Mouse (Mus musculus) liver, adult 2 months (tissue): ENCODE data around the gene Gm28051. TPM values are rescaled to one million over a fixed set of nuclear protein-coding genes. Genes with fewer than 3 reads are reported as not detected.

Source experiments
- DNase-seq: peaks from one replicate; pipeline ENCODE4 v3.0.0-alpha.2; 2011; ENCODE audit warnings: low read depth, low spot score; ENCODE audit errors: extremely low read depth
- H3K27ac ChIP-seq: fragments of 200-500 bp; replicated peaks from 2 replicates; pipeline ENCODE4 v1.5.1; 2012; ENCODE audit warnings: low read depth, mild to moderate bottlenecking, control low read depth, inconsistent platforms, low read length; ENCODE audit not compliant: insufficient read depth
- H3K27me3 ChIP-seq: fragments of 200-500 bp; 2 replicates; pipeline ENCODE4 v1.6.1; 2012; ENCODE audit warnings: mild to moderate bottlenecking, moderate library complexity, low read length, inconsistent platforms; ENCODE audit not compliant: control insufficient read depth, insufficient read depth
- H3K36me3 ChIP-seq: fragments of 200-500 bp; 2 replicates; pipeline ENCODE4 v1.6.1; 2012; ENCODE audit warnings: low read length, inconsistent platforms; ENCODE audit not compliant: control insufficient read depth, insufficient read depth
- H3K4me1 ChIP-seq: fragments of 200-500 bp; 2 replicates; pipeline ENCODE4 v1.6.1; 2011; ENCODE audit warnings: low read length; ENCODE audit not compliant: control insufficient read depth, insufficient read depth
- H3K4me3 ChIP-seq: fragments of 200-500 bp; 2 replicates; pipeline ENCODE4 v1.5.1; 2011; ENCODE audit warnings: low read depth, mild to moderate bottlenecking, control low read depth, low read length, moderate library complexity; ENCODE audit not compliant: insufficient read depth
- H3K79me2 ChIP-seq: fragments of 200-500 bp; 2 replicates; pipeline ENCODE4 v1.6.1; 2012; ENCODE audit warnings: inconsistent platforms, mild to moderate bottlenecking, low read length, moderate library complexity; ENCODE audit not compliant: control insufficient read depth, insufficient read depth
- H3K9ac ChIP-seq: fragments of 200-500 bp; 2 replicates; pipeline ENCODE4 v1.6.1; 2012; ENCODE audit warnings: low read depth, mild to moderate bottlenecking, control low read depth, inconsistent platforms, low read length
- CTCF ChIP-seq: fragments of 200-500 bp; IDR thresholded peaks from 2 replicates; pipeline ENCODE4 v1.5.1; 2011; ENCODE audit warnings: low read depth, low read length, control low read depth
- POLR2A ChIP-seq: fragments of 200-500 bp; IDR thresholded peaks from 2 replicates; pipeline ENCODE4 v1.6.1; 2011; ENCODE audit warnings: low read length, control low read depth; ENCODE audit not compliant: insufficient read depth; ENCODE audit errors: extremely low read depth
- WGBS: fragments of 180-500 bp; shearing (Covaris S2); methylation state at CpG from one replicate; pipeline ENCODE4 v1.1.7; 2018; 5-methylcytosine and 5-hydroxymethylcytosine counted together
- polyA plus RNA-seq: library from polyadenylated mRNA; depleted of rRNA; stranded (reverse); fragments of >200 nt; gene quantifications from 2 replicates; pipeline ENCODE4 v1.2.3, GENCODE M21; 2012
- total RNA-seq: library from RNA; depleted of rRNA; stranded (reverse); fragments of >200 nt; gene quantifications from 2 replicates; pipeline ENCODE4 v1.2.3, GENCODE M21; 2014

The Gm28051 gene
- total and polyA plus RNA-seq, 2 experiments, result not detected

GRCm38 (mm10) chr12:102756304-102756703, 1.3 kb downstream of the Gm28051 start:
- no peak overlapping the region for H3K27ac ChIP-seq
- DNase-seq, result no peak
- H3K4me1 ChIP-seq, result peaks cover 10% of the 10 kb centered on the region; the same call in 1 of the 2 replicates
- peaks cover 11% of the 10 kb centered on the region; the same call in 1 of the 2 replicates for H3K79me2 ChIP-seq
- 76% methylated on average over 7 of the region's 7 CpGs for WGBS
- no peaks in the 10 kb centered on the region for H3K27me3 ChIP-seq
- no peak overlapping the region for H3K9ac ChIP-seq
- no peak overlapping the region for H3K4me3 ChIP-seq
- H3K36me3 ChIP-seq, result no peaks in the 10 kb centered on the region
- TF ChIP-seq CTCF (peak; percentile 30; the same call in 1 of the 2 replicates), POLR2A (no peak)

- H3K4me1 ChIP-seq, result peaks cover 11% of the 10 kb centered on the region
- 83% methylated on average over 3 of the region's 3 CpGs for WGBS
- TF ChIP-seq CTCF (no peak), POLR2A (no peak)
- no peak overlapping the region for H3K9ac ChIP-seq
- H3K4me3 ChIP-seq, result no peak overlapping the region
- 0 out of 2 replicates have a peak overlapping the region, but pooled peaks have one; percentile 29 for H3K27ac ChIP-seq
- H3K79me2 ChIP-seq, result peaks cover 7% of the 10 kb centered on the region; the same call in 1 of the 2 replicates
- no peak for DNase-seq
- H3K27me3 ChIP-seq, result no peaks in the 10 kb centered on the region
- peaks cover 3% of the 10 kb centered on the region for H3K36me3 ChIP-seq
Measured at GRCm38 (mm10) chr12:102748256-102748655, 9.3 kb downstream of the Gm28051 start.

DNA sequence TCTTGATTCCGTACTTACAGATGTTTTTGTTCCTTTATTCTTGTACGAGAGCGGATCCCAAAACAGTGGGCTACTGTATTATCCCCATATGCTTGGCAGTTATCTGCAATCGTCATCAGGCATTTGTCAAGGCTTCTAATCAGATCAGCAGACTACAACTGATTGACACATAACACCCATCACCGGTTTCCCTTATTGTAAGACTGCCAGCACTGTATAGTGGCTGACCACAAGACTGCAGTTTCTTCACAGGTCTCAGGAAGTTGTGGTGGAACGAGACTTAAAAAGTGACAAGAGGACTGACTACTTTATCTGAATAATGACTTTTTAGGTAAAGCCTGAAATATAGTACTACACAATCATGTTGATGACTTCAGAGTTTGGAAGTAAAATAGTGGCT, 12.7 kb downstream of the Gm28051 start:
- Histone ChIP-seq H3K4me3 (no peak overlapping the region), H3K27me3 (no peaks in the 10 kb centered on the region), H3K79me2 (peaks cover 7% of the 10 kb centered on the region; the same call in 1 of the 2 replicates), H3K27ac (no peak overlapping the region), H3K36me3 (peaks cover 3% of the 10 kb centered on the region), H3K9ac (no peak overlapping the region), H3K4me1 (peaks cover 16% of the 10 kb centered on the region)
- 65% methylated on average over 6 of the region's 6 CpGs for whole genome bisulfite sequencing
- TF ChIP-seq CTCF (no peak), POLR2A (no peak)
- no peak for DNase-seq

- H3K27me3 ChIP-seq, result no peaks in the 10 kb centered on the region
- peaks cover 3% of the 10 kb centered on the region; the same call in 1 of the 2 replicates for H3K79me2 ChIP-seq
- under 1% methylated on average over 63 of the region's 63 CpGs for WGBS
- peak within 1 kb of the TSS; percentile 82 for H3K27ac ChIP-seq
- DNase-seq, result peak; percentile 72
- H3K4me3 ChIP-seq, result peak within 1 kb of the TSS; percentile 96
- H3K4me1 ChIP-seq, result peaks cover 13% of the 10 kb centered on the region
- H3K9ac ChIP-seq, result peak within 1 kb of the TSS; percentile 94
- H3K36me3 ChIP-seq, result peaks cover 3% of the 10 kb centered on the region
- TF ChIP-seq POLR2A, result peak; percentile 41; the same call in 1 of the 2 replicates
- no peak for TF ChIP-seq CTCF
Measured at GRCm38 (mm10) chr12:102743589-102744574, 13.7 kb downstream of the Gm28051 start, which contains the start of the genes Moap1 and Tmem251. Gene Moap1, minus strand, starts transcription at chr12:102743661. Gene Tmem251, plus strand, starts transcription at chr12:102743762.

GRCm38 (mm10) chr12:102743036-102743588, 14.5 kb downstream of the Gm28051 start:
- Histone ChIP-seq H3K27ac (peak overlapping the region; percentile 77), H3K4me1 (peaks cover 10% of the 10 kb centered on the region), H3K9ac (peak overlapping the region; percentile 89), H3K79me2 (peaks cover 3% of the 10 kb centered on the region; the same call in 1 of the 2 replicates), H3K27me3 (no peaks in the 10 kb centered on the region), H3K4me3 (peak overlapping the region; percentile 96), H3K36me3 (peaks cover 3% of the 10 kb centered on the region)
- TF ChIP-seq POLR2A (no peak), CTCF (no peak)
- DNase-seq, result no peak
- under 1% methylated on average over 33 of the region's 33 CpGs for WGBS
